Mouse (Mus musculus): ENCODE data around the gene Sp2. TPM values are rescaled to one million over a fixed set of nuclear protein-coding genes. Genes with fewer than 3 reads are reported as not detected.

Sp2 gene
- total and polyA plus RNA-seq, 2 experiments from 2014 or later: 5.2 to 13.7 TPM

DNA sequence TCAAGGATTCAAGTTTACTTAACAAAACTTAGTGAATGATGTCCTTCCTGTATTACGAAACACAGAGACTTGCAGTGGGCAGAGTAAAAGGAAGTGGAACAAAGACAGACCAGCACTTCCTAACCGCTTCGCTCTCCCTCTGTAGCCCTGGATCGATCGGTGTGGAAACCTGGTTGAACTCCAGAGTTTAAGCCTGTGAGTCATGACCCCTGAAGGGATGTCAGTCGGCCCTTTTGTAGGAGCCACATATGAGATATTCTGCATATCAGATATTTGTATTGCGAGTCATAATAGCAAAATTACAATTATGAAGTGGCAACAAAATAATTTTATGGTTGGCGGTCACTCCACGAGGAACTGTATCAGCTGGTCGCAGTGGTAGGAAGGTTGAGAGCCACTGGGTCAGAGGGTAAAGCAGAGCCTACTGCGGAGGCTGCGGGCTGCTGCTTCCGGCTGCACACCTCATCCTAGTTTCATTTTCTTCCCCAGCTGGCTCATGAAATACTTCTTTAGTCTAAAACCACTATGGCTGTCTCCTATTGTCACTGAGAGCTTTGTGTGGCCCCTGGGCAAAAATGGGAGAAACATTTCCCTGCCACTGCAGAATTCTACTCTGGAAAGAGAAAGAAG, 15.7 kb downstream of the Sp2 start:
- Histone ChIP-seq H3K27ac (ENCODE audit: low read depth, low read length) (no peak overlapping the region), H3K4me2 (ENCODE audit: low read depth, low read length, poor library complexity, severe bottlenecking) (no peak overlapping the region), H3K27me3 (ENCODE audit: insufficient read depth, low read length) (no peaks in the 10 kb centered on the region), H3K36me3 (ENCODE audit: insufficient read depth, low read length) (peaks cover 3% of the 10 kb centered on the region; the same call in 1 of the 2 replicates), H3K9ac (replicated peaks; ENCODE audit: low read length, poor library complexity, severe bottlenecking) (no peak overlapping the region), H3K4me3 (ENCODE audit: low read depth, low read length) (no peak overlapping the region), H3K4me1 (ENCODE audit: insufficient read depth, low read length) (no peaks in the 10 kb centered on the region), H3K9me3 (ENCODE audit: low read length) (no peaks in the 10 kb centered on the region)
- no peak for TF ChIP-seq CTCF (IDR thresholded peaks at IDR 0.05)
- no peak for DNase-seq (ENCODE audit: low spot score)
- no peak for ATAC-seq (ENCODE audit: low FRiP score)
- 90% methylated on average over 13 of the region's 13 CpGs for WGBS

DNA sequence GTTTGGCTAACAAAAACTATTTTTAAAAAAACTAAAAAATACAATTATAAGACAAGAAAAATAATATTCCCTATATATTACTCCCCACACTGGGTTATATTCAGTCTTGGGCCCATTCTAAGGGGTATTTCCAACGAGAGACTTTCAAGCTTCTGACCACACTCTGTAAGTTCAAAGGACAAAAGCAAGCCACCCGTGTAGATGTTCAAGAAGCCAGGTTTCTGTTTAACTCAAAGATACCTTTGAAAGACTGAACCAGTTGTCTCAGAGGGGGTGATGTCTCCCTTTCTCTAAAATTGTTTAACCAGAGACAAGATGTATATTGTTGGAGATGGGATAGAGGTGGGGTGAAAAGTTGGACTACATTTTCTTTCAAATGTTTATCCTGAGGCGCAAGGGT, 16.6 kb downstream of the Sp2 start:
- no peak overlapping the region for H3K9ac ChIP-seq (replicated peaks; ENCODE audit: low read length, poor library complexity, severe bottlenecking)
- no peak overlapping the region for H3K4me3 ChIP-seq (ENCODE audit: low read depth, low read length)
- H3K4me1 ChIP-seq (ENCODE audit: insufficient read depth, low read length): no peaks in the 10 kb centered on the region
- H3K4me2 ChIP-seq (ENCODE audit: low read depth, low read length, poor library complexity, severe bottlenecking): no peak overlapping the region
- peaks cover 12% of the 10 kb centered on the region for H3K36me3 ChIP-seq (ENCODE audit: insufficient read depth, low read length)
- 89% methylated on average over 3 of the region's 3 CpGs for WGBS
- TF ChIP-seq CTCF (IDR thresholded peaks at IDR 0.05): no peak
- no peaks in the 10 kb centered on the region for H3K27me3 ChIP-seq (ENCODE audit: insufficient read depth, low read length)
- no peak overlapping the region for H3K27ac ChIP-seq (ENCODE audit: low read depth, low read length)
- DNase-seq (ENCODE audit: low spot score) (no peak), ATAC-seq (ENCODE audit: low FRiP score) (no peak)
- H3K9me3 ChIP-seq (ENCODE audit: low read length): no peaks in the 10 kb centered on the region

DNA sequence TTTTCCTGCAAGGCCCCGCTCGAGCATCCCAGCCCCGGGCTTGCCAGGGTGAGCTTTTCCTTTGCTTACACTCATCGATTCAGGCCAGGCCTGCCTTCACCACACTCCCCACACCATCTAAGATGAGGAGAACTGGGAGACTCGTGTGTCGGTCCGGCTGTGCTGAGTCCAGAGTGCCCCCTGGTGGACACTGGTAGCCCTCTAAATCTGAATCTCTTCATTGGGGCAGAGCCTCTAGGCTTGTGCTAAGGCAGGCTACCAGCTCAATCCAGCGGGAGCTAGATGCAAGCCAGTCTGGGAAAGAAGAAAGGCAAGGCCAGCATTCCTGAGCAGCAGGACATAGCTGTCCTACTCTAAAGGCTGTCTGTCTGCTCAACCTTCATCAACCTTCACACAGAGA, 19.2 kb downstream of the Sp2 start:
- peak; percentile 86 for TF ChIP-seq CTCF (IDR thresholded peaks at IDR 0.05)
- no peaks in the 10 kb centered on the region for H3K27me3 ChIP-seq (ENCODE audit: insufficient read depth, low read length)
- peaks cover 35% of the 10 kb centered on the region for H3K36me3 ChIP-seq (ENCODE audit: insufficient read depth, low read length)
- no peaks in the 10 kb centered on the region for H3K4me1 ChIP-seq (ENCODE audit: insufficient read depth, low read length)
- H3K4me2 ChIP-seq (ENCODE audit: low read depth, low read length, poor library complexity, severe bottlenecking): no peak overlapping the region
- peak overlapping the region; percentile 18; the same call in 1 of the 2 replicates for H3K27ac ChIP-seq (ENCODE audit: low read depth, low read length)
- DNase-seq (ENCODE audit: low spot score) (peak; percentile 89), ATAC-seq (ENCODE audit: low FRiP score) (no peak; the same call in 1 of the 2 replicates)
- WGBS: 16% methylated on average over 8 of the region's 8 CpGs
- no peak overlapping the region for H3K4me3 ChIP-seq (ENCODE audit: low read depth, low read length)
- H3K9ac ChIP-seq (replicated peaks; ENCODE audit: low read length, poor library complexity, severe bottlenecking): no peak overlapping the region
- H3K9me3 ChIP-seq (ENCODE audit: low read length): no peaks in the 10 kb centered on the region

DNA sequence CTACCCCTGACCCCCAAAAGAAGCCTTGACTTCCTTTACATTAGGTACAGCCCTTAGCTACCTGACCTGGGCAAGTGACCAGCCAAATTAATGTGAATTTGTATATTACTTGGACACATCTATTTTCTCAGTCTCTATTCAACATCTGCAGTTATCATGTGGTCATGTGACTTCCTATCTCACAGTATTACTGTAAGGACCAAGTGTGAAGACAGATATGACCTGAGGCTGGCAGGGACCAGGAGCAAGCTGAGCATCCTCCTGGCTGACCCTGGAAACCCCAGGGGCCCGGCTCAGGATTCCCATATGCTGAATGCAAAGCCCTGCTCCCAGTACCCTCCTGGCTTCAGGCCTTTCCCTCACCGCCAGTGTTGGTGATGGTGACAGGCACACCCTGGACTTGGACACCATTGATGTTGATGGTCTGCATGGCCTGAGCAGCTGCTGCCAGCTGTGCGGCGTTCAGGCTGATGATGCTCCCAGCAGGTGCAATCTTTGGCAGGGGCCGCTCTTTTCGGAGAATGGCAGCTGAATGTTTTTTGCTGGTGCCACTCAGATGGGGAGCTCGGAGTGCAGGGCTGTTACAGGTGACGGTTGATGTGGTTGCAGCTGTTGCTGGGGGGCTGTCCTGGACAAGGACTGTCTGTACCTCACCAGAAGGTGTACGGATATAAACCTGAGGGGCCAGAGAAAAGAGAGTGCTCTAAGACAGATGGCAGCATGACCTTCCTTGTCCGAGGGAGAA, 25.5 kb downstream of the Sp2 start:
- H3K9me3 ChIP-seq (ENCODE audit: low read length): no peaks in the 10 kb centered on the region
- no peak for DNase-seq (ENCODE audit: low spot score)
- no peaks in the 10 kb centered on the region for H3K4me1 ChIP-seq (ENCODE audit: insufficient read depth, low read length)
- H3K9ac ChIP-seq (replicated peaks; ENCODE audit: low read length, poor library complexity, severe bottlenecking): no peak overlapping the region
- no peak overlapping the region for H3K27ac ChIP-seq (ENCODE audit: low read depth, low read length)
- no peak overlapping the region for H3K4me3 ChIP-seq (ENCODE audit: low read depth, low read length)
- no peak overlapping the region for H3K4me2 ChIP-seq (ENCODE audit: low read depth, low read length, poor library complexity, severe bottlenecking)
- no peak for ATAC-seq (ENCODE audit: low FRiP score)
- peaks cover 76% of the 10 kb centered on the region for H3K36me3 ChIP-seq (ENCODE audit: insufficient read depth, low read length)
- no peaks in the 10 kb centered on the region for H3K27me3 ChIP-seq (ENCODE audit: insufficient read depth, low read length)
- WGBS: 96% methylated on average over 10 of the region's 10 CpGs
- no peak for TF ChIP-seq CTCF (IDR thresholded peaks at IDR 0.05)

DNA sequence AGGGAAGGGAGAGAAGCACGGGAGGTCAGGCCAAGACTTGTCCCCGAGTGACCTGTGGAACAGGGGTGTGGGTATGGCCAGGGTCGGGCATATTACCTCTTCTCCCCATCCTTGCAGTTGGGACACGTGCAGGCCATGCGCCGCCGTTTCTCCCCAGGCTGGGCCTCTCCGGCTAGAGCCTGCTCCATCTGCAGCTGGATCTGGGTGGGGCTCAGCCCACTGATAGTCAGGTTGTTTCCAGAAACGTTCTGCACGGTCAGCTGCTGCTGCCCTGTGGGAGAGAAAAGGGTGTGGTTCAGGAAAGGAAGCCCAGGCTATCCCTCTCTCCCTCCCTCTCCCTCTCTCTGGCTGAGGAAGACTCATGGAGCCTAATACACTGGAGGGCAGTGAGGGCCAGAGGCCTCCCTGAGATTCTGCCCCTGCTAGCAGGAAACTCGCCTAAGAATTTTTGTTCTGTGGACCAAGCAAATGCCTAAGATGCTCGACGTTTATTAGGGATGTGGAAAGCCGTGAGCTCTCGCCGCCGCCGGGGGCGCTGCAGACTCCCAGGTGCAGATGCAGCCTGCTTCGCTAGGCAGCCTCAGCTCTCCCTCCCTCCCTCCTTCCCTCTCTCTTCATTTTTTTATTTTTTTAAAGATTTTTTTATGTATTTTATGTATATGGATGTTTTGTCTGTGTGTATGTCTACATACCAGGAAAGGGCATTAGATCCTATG, 26.6 kb downstream of the Sp2 start:
- DNase-seq (ENCODE audit: low spot score) (no peak), ATAC-seq (ENCODE audit: low FRiP score) (no peak)
- 61% methylated on average over 19 of the region's 20 CpGs for WGBS
- Histone ChIP-seq H3K4me2 (ENCODE audit: low read depth, low read length, poor library complexity, severe bottlenecking) (no peak overlapping the region), H3K9me3 (ENCODE audit: low read length) (no peaks in the 10 kb centered on the region), H3K27me3 (ENCODE audit: insufficient read depth, low read length) (no peaks in the 10 kb centered on the region), H3K27ac (ENCODE audit: low read depth, low read length) (no peak overlapping the region), H3K36me3 (ENCODE audit: insufficient read depth, low read length) (peaks cover 69% of the 10 kb centered on the region), H3K9ac (replicated peaks; ENCODE audit: low read length, poor library complexity, severe bottlenecking) (no peak overlapping the region), H3K4me3 (ENCODE audit: low read depth, low read length) (no peak overlapping the region), H3K4me1 (ENCODE audit: insufficient read depth, low read length) (no peaks in the 10 kb centered on the region)
- peak; percentile 67 for TF ChIP-seq CTCF (IDR thresholded peaks at IDR 0.05)

DNA sequence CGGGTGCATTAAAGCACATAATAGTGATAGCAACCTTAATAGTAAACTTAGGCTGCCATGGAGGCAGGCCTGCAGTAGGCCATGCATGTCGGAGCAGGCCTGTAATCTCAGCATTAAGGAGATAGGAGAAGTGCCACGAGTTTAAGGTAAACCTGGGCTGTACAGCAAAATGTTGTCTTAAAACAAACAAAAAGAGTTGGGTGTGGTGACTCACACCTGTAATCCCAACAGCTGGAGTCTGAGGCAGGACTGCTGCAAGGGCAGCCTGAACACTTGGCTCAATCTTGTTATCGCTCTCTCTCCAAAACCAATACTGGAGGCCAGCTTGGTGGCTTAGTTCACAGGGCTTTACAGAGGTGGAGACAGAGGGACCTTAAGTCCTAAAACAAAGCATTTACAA, 27.7 kb downstream of the Sp2 start:
- 91% methylated on average over 4 of the region's 4 CpGs for WGBS
- H3K36me3 ChIP-seq (ENCODE audit: insufficient read depth, low read length): peaks cover 61% of the 10 kb centered on the region
- TF ChIP-seq CTCF (IDR thresholded peaks at IDR 0.05): no peak
- no peaks in the 10 kb centered on the region for H3K9me3 ChIP-seq (ENCODE audit: low read length)
- H3K27me3 ChIP-seq (ENCODE audit: insufficient read depth, low read length): no peaks in the 10 kb centered on the region
- no peak for ATAC-seq (ENCODE audit: low FRiP score)
- no peak for DNase-seq (ENCODE audit: low spot score)
- no peak overlapping the region for H3K4me3 ChIP-seq (ENCODE audit: low read depth, low read length)
- no peak overlapping the region for H3K9ac ChIP-seq (replicated peaks; ENCODE audit: low read length, poor library complexity, severe bottlenecking)
- no peak overlapping the region for H3K4me2 ChIP-seq (ENCODE audit: low read depth, low read length, poor library complexity, severe bottlenecking)
- H3K27ac ChIP-seq (ENCODE audit: low read depth, low read length): no peak overlapping the region
- no peaks in the 10 kb centered on the region for H3K4me1 ChIP-seq (ENCODE audit: insufficient read depth, low read length)

Measured in midbrain, postnatal 0 days (tissue).